Mouse (Mus musculus) intestine, postnatal 0 days (tissue): ENCODE data around the gene Ip6k2. TPM values are rescaled to one million over a fixed set of nuclear protein-coding genes. Genes with fewer than 3 reads are reported as not detected.
A peak's percentile ranks its signal among the peaks of the same experiment; 100 is the strongest.

Source experiments
- ATAC-seq: fragments of 200-750 bp; cut with Nextera tagmentation; 2 replicates; pipeline ENCODE4 v1.8.0; 2017; ENCODE audit warnings: mild to moderate bottlenecking, moderate TSS enrichment, moderate library complexity
- H3K27ac ChIP-seq: fragments of 300-500 bp; sonication (generic); 2 replicates; pipeline ENCODE4 v1.5.1; 2014; ENCODE audit warnings: mild to moderate bottlenecking, low read depth, low read length, moderate library complexity
- H3K27me3 ChIP-seq: fragments of 300-500 bp; sonication (generic); replicated peaks from 2 replicates; pipeline ENCODE4 v1.6.1; 2014; ENCODE audit warnings: low read length, mixed read lengths; ENCODE audit not compliant: control insufficient read depth, insufficient read depth
- H3K36me3 ChIP-seq: fragments of 300-500 bp; sonication (generic); 2 replicates; pipeline ENCODE4 v1.6.1; 2014; ENCODE audit warnings: mild to moderate bottlenecking, moderate library complexity; ENCODE audit not compliant: control insufficient read depth, insufficient read depth
- H3K4me1 ChIP-seq: fragments of 300-500 bp; sonication (generic); replicated peaks from 2 replicates; pipeline ENCODE4 v1.6.1; 2014; ENCODE audit warnings: antibody characterized with exemption, low read length, mixed read lengths; ENCODE audit not compliant: control insufficient read depth, insufficient read depth
- H3K4me2 ChIP-seq: fragments of 300-500 bp; sonication (generic); replicated peaks from 2 replicates; pipeline ENCODE4 v1.6.1; 2014; ENCODE audit warnings: low read depth, mild to moderate bottlenecking, moderate library complexity
- H3K4me3 ChIP-seq: fragments of 300-500 bp; sonication (generic); 2 replicates; pipeline ENCODE4 v1.5.1; 2014; ENCODE audit warnings: low read depth, low read length
- H3K9ac ChIP-seq: fragments of 300-500 bp; sonication (generic); 2 replicates; pipeline ENCODE4 v1.6.1; 2014; ENCODE audit warnings: mild to moderate bottlenecking, low read depth, low read length
- H3K9me3 ChIP-seq: fragments of 300-500 bp; sonication (generic); 2 replicates; pipeline ENCODE4 v1.6.1; 2016; ENCODE audit warnings: mixed run types; ENCODE audit not compliant: control insufficient read depth
- CTCF ChIP-seq: sonication (generic); IDR thresholded peaks from 2 replicates; pipeline ENCODE4 v1.5.1; 2016; ENCODE audit warnings: low read depth, mild to moderate bottlenecking, control low read depth, antibody characterized with exemption, moderate library complexity
- WGBS: fragments of 180-500 bp; shearing (Covaris S2); extraction: QIAGEN DNeasy Blood & Tissue Kit; methylation state at CpG from one replicate; pipeline ENCODE4 v1.1.7; 2014; 5-methylcytosine and 5-hydroxymethylcytosine counted together
- polyA plus RNA-seq: library from polyadenylated mRNA; unstranded; fragments of >200 nt; fragmentation: Nextera tagmentation; extraction: Ambion mirVana; gene quantifications from 2 replicates; pipeline ENCODE4 v1.2.1, GENCODE M21; 2015

The Ip6k2 gene
- polyA plus RNA-seq, 1 experiment from 2014 or later, result 28.1 TPM

- Histone ChIP-seq H3K27me3 (no peaks in the 10 kb centered on the region), H3K4me3 (no peak overlapping the region), H3K36me3 (peaks cover 10% of the 10 kb centered on the region; the same call in 1 of the 2 replicates), H3K4me2 (no peak overlapping the region), H3K4me1 (0 out of 2 replicates have a peak, but pooled peaks cover 4% of the 10 kb centered on the region), H3K9ac (no peak overlapping the region), H3K27ac (no peak overlapping the region), H3K9me3 (no peaks in the 10 kb centered on the region)
- no peak for TF ChIP-seq CTCF
- WGBS, result 88% methylated on average over 2 of the region's 2 CpGs
- no peak for ATAC-seq
These were observed 3.5 kb downstream of the Ip6k2 start for GRCm38 (mm10) chr9:108787080-108787479.

DNA sequence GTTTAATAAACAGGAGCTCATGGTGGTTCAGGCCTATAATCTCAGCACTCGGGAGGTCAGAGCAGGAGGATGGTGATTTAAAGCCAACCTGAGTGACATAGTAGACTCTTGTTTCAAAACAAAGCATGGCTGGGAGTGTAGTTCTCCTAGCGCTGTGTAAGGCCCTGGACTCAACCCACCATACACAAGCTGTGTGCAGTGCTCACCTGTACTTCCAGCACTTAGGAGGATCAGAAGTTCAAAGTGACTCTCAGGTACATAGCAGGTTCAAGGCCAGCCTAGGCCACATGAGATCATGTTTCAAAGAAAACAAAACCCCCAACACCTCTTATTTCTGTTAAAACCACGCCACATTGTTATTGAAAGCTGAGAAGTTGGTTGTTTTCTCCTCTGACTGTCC is 5.1 kb downstream of the Ip6k2 start:
- no peak overlapping the region for H3K9ac ChIP-seq
- H3K4me3 ChIP-seq, result no peak overlapping the region
- no peak for TF ChIP-seq CTCF
- H3K36me3 ChIP-seq, result peaks cover 10% of the 10 kb centered on the region; the same call in 1 of the 2 replicates
- ATAC-seq, result no peak
- H3K27ac ChIP-seq, result no peak overlapping the region
- no peaks in the 10 kb centered on the region for H3K9me3 ChIP-seq
- no peak overlapping the region for H3K4me2 ChIP-seq
- 64% methylated on average over 3 of the region's 3 CpGs for WGBS
- H3K4me1 ChIP-seq, result 0 out of 2 replicates have a peak, but pooled peaks cover 4% of the 10 kb centered on the region
- no peaks in the 10 kb centered on the region for H3K27me3 ChIP-seq

DNA sequence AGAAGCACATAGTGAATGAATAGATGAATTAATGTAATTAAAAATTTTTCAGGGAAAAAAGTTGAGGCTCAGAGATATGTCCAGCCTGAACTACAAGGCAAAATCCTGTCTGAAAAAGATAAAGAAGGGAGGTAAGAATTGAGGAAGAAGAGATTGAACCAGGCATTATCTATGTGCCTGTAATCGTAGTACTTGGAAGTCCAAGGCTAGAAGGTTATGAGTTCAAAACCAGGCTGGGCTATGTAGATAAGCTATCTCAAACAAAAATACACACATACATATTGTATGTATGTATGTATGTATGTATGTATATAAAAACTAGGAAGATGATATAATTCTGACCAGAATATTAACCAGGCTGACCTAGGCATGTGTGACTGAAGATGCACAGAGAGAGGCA is 8.7 kb downstream of the Ip6k2 start:
- WGBS, result 36% methylated on average over 1 of the region's 1 CpGs
- Histone ChIP-seq H3K4me3 (no peak overlapping the region), H3K36me3 (peaks cover 12% of the 10 kb centered on the region), H3K4me1 (peaks cover 16% of the 10 kb centered on the region; the same call in 1 of the 2 replicates), H3K4me2 (no peak overlapping the region), H3K9me3 (no peaks in the 10 kb centered on the region), H3K27ac (no peak overlapping the region), H3K27me3 (no peaks in the 10 kb centered on the region), H3K9ac (no peak overlapping the region)
- no peak for TF ChIP-seq CTCF
- no peak for ATAC-seq

GRCm38 (mm10) chr9:108792730-108793129 is 9.1 kb downstream of the Ip6k2 start:
- WGBS, result 36% methylated on average over 3 of the region's 3 CpGs
- Histone ChIP-seq H3K27me3 (no peaks in the 10 kb centered on the region), H3K27ac (no peak overlapping the region), H3K9ac (no peak overlapping the region), H3K4me3 (no peak overlapping the region), H3K9me3 (no peaks in the 10 kb centered on the region), H3K4me1 (peaks cover 16% of the 10 kb centered on the region; the same call in 1 of the 2 replicates), H3K4me2 (no peak overlapping the region), H3K36me3 (peaks cover 16% of the 10 kb centered on the region)
- ATAC-seq, result no peak
- TF ChIP-seq CTCF, result no peak

- ATAC-seq, result peak; percentile 25; the same call in 1 of the 2 replicates
- peak overlapping the region; percentile 56 for H3K4me2 ChIP-seq
These were observed 11.7 kb downstream of the Ip6k2 start for GRCm38 (mm10) chr9:108795281-108795680.

GRCm38 (mm10) chr9:108795762-108796161 is 12.2 kb downstream of the Ip6k2 start:
- peaks cover 16% of the 10 kb centered on the region; the same call in 1 of the 2 replicates for H3K4me1 ChIP-seq
- no peak for TF ChIP-seq CTCF
- WGBS, result 19% methylated on average over 11 of the region's 11 CpGs
- H3K27me3 ChIP-seq, result no peaks in the 10 kb centered on the region
- H3K9ac ChIP-seq, result no peak overlapping the region; the same call in 1 of the 2 replicates
- peaks cover 27% of the 10 kb centered on the region for H3K36me3 ChIP-seq
- peak overlapping the region; percentile 17; the same call in 1 of the 2 replicates for H3K4me3 ChIP-seq
- no peaks in the 10 kb centered on the region for H3K9me3 ChIP-seq
- ATAC-seq, result peak; percentile 82
- peak overlapping the region; percentile 56 for H3K4me2 ChIP-seq
- H3K27ac ChIP-seq, result peak overlapping the region; percentile 15; the same call in 1 of the 2 replicates

More at GRCm38 (mm10) chr9:108795281-108795680, 11.7 kb downstream of the Ip6k2 start:
- H3K4me1 ChIP-seq, result peaks cover 16% of the 10 kb centered on the region; the same call in 1 of the 2 replicates
- no peak overlapping the region for H3K4me3 ChIP-seq
- H3K9ac ChIP-seq, result no peak overlapping the region
- H3K27me3 ChIP-seq, result no peaks in the 10 kb centered on the region
- peaks cover 27% of the 10 kb centered on the region for H3K36me3 ChIP-seq
- 34% methylated on average over 2 of the region's 2 CpGs for WGBS
- TF ChIP-seq CTCF, result no peak
- no peaks in the 10 kb centered on the region for H3K9me3 ChIP-seq
- H3K27ac ChIP-seq, result peak overlapping the region; percentile 41; the same call in 1 of the 2 replicates
